Mouse (Mus musculus) heart, postnatal 25 days (tissue): ENCODE measurements around the gene Cd59b. TPM values are rescaled to one million over a fixed set of nuclear protein-coding genes. Genes with fewer than 3 reads are reported as not detected.
"Not testable (repeated sequence)": the region's sequence is repeated elsewhere in the genome, so short reads cannot be mapped to it uniquely, and the experiment has no call there.

Experiments used
- DNase-seq: peaks from one replicate; pipeline ENCODE4 v3.0.0; 2022; ENCODE audit warnings: low spot score
- intact Hi-C: fragments of 180-260 bp; cut with DNase I; formaldehyde crosslinking; loops from one replicate; pipeline ENCODE4 v1.15.1; 2025
- total RNA-seq, 2 experiments: library from RNA; stranded (reverse); gene quantifications; 2 replicates each; pipeline ENCODE4 v1.2.3; 2021

The Cd59b gene
- total RNA-seq, 2 experiments from 2014 or later, result 1.4 to 3.4 TPM

DNA sequence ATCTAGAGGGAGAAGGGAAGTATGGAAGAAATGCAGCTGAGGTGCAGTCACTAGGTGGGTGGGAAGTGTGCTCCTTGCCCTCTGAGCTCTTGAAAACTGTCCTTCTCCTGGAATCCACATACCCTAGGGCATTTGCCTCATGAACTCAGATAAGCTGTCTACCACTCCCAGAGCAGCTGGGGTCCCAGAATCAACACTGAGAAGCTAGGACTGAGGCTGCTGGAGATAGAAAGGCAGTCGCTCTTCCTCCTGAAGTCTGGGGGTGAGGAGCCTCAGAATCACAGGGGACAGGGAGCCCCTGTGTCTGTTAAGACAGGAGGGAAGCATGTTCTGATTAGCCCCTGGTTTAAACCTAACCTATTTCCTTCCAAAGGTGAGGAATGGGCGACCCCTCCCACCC lies 39.9 kb downstream of the Cd59b start:
- DNase-seq, result no peak
- intact Hi-C loops, result no loop called here

DNA sequence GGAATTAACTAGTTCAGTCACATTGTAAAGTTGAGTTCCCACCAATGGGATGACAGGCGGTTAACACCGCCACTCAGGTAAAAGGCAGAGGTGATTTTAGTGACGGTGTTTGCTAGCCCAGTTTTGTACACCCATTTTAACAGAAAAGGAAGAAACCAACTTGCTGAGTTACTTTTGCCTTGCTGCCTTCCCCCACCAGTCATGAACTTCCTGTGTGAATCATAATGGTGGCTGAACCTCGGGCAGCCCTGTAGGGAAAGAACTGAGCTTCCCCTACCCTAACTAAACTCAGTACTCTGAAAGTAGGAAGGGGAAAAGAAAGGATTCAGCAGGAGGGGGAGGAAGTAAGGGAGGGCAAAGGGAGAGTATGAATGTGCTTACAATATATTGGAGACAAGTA lies 40.4 kb downstream of the Cd59b start:
- no peak for DNase-seq
- intact Hi-C loops, result no loop called here

DNA sequence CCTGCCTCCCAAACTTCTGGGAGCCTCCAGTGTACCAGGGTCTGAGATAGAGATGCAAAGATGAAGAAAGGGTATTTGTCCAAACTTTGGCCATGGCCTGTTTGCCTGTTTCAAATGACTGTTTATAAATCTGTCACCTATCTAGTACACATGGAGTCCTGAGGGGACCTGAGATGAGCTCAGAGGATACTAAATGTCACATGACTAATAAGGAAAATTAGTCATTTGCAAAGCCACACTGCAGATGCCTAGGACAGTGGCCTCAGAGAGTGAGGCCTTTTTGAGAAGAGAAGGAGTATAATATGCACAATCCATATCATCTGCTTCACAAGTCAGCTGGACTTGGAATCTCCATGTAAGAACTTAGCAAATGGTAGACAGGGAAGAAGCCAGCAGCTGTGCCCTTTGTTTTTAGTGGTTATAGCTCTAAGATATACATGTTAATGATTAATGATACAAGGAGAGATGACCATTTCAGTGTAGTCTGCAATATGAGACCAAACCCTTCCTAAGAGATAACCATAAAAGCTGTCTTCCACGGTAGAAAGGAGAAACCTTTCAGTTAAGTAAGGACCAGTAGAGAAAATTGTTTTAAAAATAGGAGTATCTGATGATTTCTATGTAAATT lies 41.6 kb downstream of the Cd59b start:
- DNase-seq, intact Hi-C loops: not testable (repeated sequence)

DNA sequence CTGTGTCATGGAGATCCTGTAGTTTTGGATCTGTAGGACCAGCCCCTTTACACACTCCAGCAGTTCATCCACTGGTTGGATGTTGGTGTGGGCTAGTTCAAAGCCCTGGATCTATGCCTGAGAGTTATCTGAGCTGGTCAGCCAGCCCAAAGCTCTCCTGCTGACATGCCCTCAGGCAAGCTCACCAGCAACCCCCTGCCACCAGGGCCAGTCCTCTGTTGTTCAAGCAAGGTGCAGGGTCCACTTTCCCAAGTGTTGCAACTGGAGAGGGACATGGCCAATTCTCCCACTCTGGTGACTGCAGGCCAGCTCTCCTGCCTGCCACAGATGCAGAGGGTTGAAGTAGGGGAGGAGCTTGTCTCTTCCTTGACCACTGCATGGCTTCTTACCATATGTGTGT lies 43.9 kb downstream of the Cd59b start:
- intact Hi-C loops, DNase-seq: not testable (repeated sequence)

DNA sequence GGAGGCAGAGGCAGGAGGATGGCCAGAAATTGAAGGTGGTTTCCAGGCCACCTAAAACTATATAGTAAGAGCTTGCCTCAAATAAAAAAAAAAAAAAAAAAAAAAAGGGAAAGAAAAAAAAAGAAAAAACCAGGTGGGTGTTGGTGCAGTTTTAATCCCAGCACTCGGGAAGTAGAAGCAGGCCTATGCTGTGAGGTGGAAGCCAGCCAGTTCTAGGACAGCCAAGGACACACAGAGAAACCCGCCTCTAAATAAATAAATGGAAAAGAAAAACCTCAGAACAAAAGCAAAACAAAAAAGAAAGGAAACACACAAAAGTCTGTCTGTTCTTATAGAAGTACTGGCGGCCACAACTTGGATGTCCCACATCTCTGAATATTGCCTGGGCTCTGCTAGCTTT lies 45.2 kb downstream of the Cd59b start:
- intact Hi-C loops, result no loop called here
- no peak for DNase-seq

DNA sequence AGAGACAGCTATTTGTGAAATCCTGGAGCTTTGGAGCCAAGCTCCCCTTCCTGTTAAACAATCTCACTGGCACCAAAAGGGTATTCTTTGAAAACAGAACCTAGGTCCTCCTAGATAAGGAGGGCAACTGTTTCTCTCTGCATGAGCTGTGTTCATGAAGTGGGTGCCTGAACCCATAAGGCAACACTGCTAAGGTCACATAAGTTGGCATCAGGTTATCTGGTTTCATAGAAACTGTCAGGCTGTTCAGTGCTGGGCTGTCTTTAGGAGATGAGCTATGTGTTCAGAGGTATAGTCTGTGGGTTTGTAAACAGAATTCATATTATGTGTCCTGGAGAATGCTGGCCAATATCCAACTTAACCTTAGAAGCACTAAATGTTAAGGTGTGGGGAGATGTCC lies 47.5 kb downstream of the Cd59b start:
- intact Hi-C loops, DNase-seq: not testable (repeated sequence)

DNA sequence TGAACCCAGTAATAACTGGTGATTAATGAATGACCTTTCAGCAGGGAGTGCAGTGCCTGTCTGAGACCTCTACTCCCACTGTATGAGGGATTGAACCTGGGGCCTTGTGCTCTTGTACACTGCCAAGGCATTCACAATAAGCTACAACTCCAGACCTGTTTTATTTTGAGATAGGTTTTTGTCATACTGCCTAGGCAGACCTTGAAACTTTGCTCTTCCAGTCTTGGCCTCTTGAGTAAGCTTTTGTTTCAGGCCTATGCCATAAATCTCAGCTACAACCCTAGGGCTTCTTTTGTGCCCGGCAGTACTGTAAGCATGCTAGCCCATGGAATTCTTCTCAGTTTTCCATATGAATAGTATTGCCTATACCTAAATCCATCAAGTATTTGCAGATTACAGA lies 49.4 kb downstream of the Cd59b start:
- intact Hi-C loops, result no loop called here

DNA sequence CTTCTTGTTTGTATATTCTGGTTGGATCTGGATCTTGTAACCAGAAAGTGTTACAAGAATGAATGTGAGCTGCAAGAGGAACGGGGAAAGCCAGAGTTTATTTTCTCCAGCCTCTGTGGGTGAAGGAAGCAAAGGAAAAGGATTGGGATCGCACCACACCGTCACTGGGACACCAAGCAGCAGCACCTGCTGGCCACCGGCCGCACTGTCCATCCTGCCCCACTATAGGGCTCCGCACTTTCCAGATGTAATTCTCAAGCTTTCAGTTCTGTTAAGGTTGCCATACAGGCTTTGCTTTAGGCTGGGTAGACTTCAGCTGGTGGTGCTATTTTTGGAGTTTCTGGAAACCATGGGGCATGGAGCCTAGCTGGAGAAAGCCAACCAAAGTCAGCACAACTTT lies 50.7 kb downstream of the Cd59b start:
- intact Hi-C loops, result no loop called here
- DNase-seq, result no peak

More for the DNA sequence above, 49.4 kb downstream of the Cd59b start:
- DNase-seq, result no peak

DNA sequence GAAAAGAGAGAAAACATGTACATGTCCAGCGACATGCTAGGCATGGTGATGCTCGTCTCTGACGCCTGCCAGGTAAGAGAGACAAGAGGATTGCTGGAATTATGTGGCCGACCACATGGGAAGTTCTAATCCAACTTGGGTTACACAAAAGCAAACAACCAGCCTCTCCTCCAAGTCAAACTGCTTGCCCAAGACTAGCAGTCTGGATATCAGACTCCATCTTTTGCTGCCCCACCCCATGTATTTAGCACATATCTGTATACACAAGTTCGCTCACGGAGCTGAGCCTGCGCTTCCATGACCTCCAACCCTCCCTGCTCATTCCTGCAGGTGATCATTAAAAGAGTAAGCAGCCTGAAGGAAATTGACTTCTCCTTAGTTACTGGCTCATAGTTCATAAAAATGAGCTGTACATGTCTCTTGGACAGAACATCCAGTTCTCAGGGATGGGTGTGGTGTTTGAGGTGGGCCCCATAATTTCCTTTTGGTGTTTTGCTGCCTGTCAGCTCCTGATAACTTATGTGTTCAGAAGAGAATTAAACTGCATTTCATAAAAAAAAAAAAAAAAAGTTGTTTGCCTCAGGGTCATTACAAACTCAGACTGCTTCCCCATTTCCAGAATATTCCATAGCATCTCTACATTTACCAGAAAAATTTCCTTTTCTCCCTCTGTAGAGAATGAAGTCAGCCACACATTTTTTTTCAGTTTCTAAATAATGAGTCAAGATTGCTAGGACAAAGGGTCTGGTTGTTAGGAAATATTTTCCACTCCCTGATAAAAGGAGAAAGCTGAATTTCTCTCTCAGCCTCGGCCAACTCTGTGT lies 52.2 kb downstream of the Cd59b start:
- intact Hi-C loops, result loop anchor here (2.0 kb wide), 1 partner anchor 25 kb away; no protein-coding TSS in a partner anchor
- no peak for DNase-seq

DNA sequence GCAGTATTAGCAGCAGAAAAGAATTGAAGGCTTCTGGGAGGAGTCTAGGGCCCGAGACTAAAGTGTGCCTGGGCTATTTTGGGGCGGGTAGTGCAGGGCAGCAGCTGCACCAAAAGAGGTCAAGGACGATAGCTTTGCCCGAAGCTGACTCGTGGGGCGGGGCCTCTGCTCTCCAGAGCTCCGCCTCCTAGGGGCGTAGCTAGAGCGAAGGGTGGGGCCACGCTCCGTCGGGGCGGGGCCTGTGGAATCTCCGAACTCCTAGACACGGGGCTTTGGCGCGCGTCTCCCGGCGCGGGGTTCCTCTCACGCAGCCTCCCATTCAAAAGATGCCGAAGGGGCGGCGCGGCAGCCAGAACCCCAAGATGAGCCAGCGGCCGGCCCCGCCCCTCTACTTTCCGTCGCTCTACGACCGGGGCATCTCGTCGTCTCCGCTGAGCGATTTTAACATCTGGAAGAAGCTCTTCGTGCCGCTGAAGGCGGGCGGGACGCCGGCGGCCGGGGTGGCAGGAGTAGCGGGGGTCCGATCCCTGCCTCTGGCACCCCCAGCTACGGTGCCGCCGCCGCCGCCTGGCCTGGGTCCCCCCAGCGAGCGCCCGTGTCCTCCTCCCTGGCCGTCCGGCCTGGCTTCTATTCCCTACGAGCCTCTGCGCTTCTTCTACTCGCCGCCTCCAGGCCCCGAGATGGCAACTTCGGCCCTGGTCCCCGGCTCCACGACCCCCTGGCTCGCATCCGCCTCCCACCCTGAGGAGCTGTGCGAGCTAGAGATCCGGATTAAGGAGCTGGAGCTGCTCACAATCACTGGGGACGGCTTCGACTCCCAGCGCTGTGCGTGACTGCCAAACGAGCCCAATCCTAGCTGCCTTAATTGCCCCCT lies 53.1 kb downstream of the Cd59b start, which contains the start of gene A930018P22Rik:
Gene A930018P22Rik (plus strand): TSS at position 265 of the 874 bp plus-strand sequence.
- peak; percentile 86 for DNase-seq
- intact Hi-C loops, result loop anchor here (2.0 kb wide), 1 partner anchor 26 kb away; no protein-coding TSS in a partner anchor

DNA sequence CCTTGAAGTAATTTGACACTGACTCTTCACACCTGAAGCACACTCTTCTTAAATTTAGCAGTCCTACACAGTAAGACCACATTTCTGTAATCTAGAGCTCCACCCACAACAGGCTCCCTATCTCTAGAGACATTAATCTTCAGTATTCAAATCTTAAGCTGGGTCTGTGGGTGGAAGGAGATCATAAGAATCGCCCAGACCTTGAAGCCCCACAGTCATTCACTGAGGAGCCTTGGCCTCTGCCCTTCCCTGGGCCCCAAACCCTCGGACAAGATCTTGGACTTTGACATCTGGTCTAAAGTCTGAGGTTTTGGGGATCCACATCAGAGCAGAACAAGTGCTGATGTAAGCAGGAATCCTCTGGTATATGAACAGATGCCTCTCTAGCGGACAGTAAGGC lies 53.9 kb downstream of the Cd59b start:
- intact Hi-C loops, result loop anchor here (2.0 kb wide), 1 partner anchor 27 kb away; no protein-coding TSS in a partner anchor
- DNase-seq, result no peak

DNA sequence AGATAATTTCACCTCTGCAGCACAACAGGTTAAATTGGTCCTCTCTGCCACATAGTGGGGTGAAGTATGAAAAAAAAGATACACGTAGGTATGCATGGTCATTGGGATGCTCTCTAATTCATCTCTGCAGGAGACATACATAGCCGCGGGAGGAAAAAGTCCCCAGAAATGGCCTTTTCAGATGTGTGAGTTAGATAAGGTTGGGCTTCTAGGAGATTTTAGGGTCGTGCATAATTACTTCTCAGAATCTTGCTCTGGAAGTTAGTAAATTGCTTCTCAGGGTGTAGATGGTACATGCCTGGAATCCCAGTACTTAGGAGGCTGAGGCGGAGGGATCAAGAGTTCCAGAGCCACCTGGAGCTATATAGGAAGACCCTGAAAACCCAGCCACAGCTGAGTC lies 54.4 kb downstream of the Cd59b start:
- DNase-seq, result no peak
- intact Hi-C loops, result no loop called here

DNA sequence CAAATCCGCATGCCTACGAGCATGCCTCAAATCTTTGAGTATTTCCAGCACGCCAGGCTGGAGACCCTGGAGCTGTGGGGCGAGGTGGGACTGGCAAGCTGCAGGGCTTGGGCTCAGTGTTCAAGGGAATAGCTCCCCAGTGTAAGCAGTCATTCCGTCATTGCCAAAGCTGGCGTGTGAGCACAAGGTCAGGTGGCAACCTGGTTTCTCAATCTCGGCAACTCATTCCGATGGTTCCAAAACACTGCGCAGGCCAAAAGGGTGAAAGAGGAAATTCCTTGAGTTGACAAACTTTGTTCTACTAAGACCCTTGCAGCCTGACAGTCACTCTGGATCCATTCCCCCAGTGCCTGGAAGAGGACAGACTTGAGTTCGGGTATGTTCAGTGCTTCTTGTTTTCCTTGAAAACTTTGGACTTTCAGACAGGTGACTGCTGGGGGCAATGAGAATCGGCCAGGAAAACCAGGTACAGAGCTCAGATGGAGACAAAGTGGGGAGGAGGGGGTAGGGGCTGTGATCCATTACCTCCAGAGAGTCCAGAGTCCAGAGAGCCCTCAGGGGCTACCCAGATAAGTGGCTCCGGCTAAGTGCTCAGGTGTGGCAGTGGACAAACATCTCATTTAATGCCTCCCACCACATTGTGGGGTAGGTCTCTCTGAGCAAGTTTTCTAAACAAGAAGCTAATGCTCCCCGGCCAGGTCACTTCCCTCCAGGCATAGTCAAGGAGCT lies 59.3 kb downstream of the Cd59b start:
- intact Hi-C loops, result loop anchor here (5.0 kb wide), 2 partner anchors 87 to 463 kb away; partner anchors contain the start of gene Cstf3
- no peak for DNase-seq

DNA sequence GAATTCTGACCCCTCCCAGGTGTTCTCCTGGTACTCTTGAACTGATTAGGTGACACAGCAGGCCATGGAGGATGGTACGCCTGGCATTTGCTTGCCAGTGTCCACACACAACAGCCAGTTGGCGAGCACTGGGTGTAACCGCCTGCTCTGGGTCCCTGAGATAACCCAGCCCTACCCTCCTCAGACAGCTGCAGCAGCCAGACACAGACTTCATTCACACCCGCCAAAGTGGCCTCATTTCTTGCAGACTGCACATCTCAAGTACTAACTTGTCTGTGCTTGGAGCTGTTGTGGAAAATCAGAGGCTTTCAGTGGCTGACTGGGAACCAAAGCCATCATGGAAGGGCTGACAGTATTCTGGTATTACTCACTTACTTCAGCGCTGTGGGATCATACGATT lies 60.5 kb downstream of the Cd59b start:
- DNase-seq, result no peak

DNA sequence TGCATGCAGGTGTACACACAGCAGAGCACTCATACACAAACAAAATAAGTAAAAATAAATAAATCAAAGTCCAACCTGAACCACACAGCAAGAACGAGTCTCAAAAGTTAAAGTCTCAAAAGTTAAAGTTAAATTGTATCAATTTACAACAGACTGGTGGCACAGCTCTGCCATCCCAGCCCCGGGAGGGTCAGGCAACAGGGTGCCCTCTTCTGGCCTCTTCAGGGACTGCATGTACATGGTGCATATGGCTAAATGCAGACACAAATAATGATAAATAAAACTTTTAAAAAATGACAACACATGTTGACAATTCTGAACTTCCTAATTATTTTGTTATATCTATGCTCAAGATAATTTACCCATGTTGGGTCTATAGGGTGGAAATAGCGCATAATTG lies 61.3 kb downstream of the Cd59b start:
- intact Hi-C loops, result no loop called here
- DNase-seq, result no peak

More for the DNA sequence above, 60.5 kb downstream of the Cd59b start:
- intact Hi-C loops, result no loop called here

DNA sequence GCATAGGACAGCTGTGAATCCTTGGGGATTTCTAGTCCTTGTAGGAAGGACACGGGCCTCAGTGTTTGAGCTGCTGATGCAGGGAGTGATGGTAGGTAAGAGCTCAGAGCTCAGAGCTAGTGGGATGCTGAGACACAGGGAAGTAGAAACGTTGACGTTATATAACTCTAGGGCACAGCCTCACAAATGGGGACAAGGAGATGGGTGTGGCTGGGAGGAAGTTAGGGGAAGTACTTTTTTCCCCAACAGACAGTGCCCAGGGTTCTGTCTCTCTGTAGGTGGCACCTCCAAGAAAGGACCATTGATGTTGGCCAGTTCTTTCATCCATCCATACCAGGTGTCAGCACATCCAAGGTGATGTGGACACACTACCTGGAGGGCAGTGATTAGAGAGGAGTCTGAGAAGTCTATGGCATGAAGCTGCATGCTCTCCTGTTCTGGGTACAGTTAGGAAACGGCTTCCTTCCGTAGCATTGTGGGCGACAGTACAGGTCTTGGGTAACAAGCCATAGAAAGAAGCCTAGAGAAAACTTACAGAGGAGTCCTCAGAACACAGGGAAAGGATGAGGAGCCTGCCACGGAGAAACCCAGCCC lies 62.7 kb downstream of the Cd59b start:
- no peak for DNase-seq
- intact Hi-C loops, result no loop called here

DNA sequence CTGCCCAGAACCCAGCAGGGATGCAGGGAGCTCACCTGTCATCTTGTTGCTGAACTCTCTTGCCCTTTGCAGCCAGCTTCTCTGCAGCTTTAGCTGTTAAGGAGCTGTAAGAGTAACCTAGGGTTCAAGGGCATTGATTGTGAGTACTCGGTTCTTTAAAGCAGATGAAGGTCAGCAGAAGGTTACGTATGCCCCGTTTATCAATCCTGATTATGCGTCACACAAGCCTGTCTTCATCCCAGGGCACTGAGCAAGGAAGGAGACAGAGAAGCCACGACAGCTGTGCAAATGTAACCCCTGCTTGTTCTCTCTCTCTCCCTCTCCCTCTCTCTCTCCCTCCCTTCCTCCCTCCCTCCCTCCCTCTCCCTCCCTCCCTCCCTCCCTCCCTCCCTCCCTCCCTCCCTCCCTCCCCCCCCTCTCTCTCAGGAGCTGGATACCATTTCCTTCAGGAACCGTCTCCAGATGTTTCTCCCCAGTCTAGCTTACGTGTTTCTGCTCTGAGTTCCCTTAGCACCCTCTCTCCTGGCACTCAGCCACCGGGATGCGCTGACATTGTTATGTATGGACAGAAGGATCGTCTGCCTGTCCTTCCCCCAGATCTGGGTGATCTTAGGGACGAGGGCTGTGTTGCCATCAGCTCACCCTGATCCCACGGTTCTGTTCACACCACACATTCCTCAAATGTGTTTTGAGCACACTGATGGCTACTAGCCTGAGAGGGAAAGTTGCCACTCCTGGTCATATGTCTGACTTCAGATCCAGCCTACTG lies 63.6 kb downstream of the Cd59b start:
- DNase-seq, result no peak
- intact Hi-C loops, result no loop called here
